Mouse (Mus musculus): ENCODE measurements around the gene Dyrk1a.

Dyrk1a gene

GRCm38 (mm10) chr16:94559282-94559681, 10.5 kb upstream of the Dyrk1a start:
- no peak for DNase-seq (ENCODE audit: low spot score in 2 of 2)

GRCm38 (mm10) chr16:94559782-94560181, 10.0 kb upstream of the Dyrk1a start:
- no peak for DNase-seq (ENCODE audit: low spot score in 2 of 2)

GRCm38 (mm10) chr16:94560618-94561017, 9.2 kb upstream of the Dyrk1a start:
- DNase-seq (ENCODE audit: low spot score in 2 of 2), result no peak

DNA sequence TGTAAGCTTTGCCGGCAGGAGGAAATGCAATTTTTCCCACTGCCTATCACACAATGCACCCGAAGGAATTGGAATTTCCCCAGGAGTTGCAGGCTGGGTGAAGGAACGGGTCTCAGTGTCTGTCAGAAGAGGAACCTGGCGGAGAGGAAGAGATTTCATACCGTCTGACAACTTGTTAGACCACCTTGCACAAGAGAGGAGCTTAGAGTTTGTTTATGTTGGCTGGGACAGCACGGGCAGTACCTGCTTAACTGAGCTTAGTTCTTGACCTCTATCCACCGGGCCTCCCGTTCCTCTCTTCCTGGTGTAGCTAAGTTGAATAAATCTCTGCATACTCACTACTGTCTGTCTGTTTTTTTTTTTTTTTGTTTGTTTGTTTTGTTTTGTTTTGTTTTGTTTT, 3.7 kb upstream of the Dyrk1a start:
- no peak for DNase-seq (ENCODE audit: low spot score in 2 of 2)

- DNase-seq (ENCODE audit: low spot score in 2 of 2), result no peak
These were observed 2.8 kb upstream of the Dyrk1a start for GRCm38 (mm10) chr16:94566834-94567585.

DNA sequence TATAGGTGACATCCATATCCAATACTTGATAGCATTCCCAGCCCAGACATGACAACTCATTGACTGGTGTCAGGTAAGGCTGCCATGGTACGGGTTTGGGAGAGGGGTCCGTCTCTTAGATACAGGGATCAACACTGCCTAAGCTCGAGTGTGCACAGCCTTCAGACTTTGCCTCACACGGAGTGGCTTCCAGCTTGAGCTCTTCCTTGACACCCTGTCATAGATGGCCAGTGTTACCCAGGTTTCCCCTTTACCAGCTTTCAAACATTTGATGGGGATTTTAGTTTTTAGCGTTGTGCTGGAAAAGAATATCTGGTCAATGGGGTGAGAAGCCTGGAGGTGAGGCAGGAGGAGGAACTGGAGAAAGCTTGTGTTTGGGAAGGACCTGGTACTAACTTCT, 2.1 kb upstream of the Dyrk1a start:
- no peak for DNase-seq (ENCODE audit: low spot score in 2 of 2)

DNA sequence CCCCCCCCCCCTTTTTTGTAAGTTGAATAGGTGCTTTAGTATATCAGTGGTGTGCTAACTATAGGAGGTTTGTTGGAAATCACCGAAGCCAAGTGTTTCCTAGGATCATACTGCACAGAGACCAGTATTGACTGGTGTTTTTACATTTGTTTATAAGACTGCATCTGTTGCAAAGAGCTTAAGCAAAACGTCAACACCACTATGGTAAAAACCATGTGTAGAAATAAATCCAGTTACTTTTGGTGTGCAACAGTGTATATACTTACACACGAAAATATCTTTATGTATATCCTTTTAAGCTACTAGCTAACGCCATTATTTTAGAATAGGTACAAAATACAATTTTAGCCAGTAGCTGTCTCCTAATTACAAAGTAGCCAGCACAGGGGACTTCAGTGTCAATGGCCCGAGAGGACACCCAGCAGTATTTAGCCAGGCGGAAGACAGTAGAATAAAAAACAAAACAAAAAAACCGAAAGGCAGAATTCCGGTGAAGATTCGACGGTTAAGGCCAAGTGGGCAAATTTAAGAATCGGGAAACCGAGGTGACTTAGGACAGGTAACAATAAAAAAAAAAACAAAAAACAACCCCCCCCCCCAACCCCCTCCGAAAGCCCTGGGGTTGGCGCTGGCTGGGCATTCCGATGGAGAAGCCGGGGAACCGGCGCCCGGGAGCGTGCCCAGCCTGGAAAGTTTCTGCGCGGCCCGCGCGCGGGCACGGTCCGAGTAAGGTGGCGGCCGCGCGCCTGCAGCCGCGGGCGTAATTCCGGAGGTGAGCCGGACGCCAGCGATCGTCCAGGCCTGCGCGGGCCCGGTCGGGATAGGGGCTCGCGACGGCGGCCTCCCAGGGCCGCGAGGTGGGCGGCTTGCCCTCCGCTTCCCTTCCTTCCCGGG, 1.2 kb upstream of the Dyrk1a start:
- DNase-seq (ENCODE audit: low spot score in 2 of 2), result no peak

GRCm38 (mm10) chr16:94570361-94571041, 691 bp downstream of the Dyrk1a start:
- DNase-seq (ENCODE audit: low spot score in 2 of 2), result peak in 1 of 2 experiments; percentile 56

- no peak for DNase-seq (ENCODE audit: low spot score in 2 of 2)
These were observed 1.5 kb downstream of the Dyrk1a start for GRCm38 (mm10) chr16:94571111-94571993.

DNA sequence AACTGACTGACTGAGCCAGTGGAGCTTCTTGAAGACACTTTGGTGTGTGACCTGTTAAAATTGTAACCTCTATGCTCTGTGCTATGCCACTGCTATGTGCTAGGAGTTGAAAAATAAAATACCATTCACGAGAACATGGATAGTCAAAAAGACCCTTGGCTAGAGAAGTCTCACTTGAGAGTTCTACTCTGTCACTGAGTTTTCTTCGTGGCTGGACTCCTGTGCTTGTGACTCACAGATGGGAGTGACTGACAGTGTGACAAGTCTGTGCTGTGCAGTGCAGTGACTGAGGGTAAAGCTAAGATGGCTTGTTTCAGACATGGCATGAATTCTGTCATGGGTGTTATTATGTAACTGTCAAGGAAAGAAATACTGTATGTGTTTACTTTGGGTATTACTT, 2.6 kb downstream of the Dyrk1a start:
- DNase-seq (ENCODE audit: low spot score in 2 of 2), result no peak

DNA sequence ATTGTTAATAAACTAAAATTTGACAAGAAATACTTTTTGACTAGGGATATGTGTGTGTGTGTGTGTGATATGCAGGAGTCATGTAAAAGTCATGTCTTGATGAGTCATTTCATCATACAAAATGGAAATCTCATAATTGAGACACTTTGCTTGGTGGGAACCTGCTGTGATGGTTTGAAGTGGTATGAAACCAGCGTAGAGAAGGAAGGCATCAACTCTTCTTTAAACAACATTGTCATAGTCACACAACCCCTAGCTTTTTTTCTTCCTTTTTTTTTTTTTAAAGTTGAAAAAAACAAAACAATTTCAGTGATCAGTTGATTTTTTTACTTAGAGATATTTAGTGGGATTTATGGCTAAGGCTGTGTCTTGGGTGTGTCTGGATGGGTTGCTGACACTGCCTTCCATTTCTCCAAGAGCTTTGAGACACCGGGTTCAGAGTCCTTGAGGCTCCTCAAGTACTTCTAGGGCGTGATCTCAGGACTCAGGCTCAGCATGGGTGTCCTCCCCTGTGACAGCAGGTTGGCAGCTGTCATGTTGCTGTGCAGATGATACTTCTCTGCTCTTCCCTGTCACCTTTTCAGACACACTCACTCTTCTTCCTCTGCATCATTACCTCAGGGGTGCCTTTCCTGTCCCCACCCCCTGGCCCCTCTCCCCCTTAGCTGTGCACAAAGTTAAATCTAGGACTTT, 4.4 kb downstream of the Dyrk1a start:
- DNase-seq (ENCODE audit: low spot score in 2 of 2), result no peak

GRCm38 (mm10) chr16:94574718-94575094, 4.9 kb downstream of the Dyrk1a start:
- no peak for DNase-seq (ENCODE audit: low spot score in 2 of 2)

DNA sequence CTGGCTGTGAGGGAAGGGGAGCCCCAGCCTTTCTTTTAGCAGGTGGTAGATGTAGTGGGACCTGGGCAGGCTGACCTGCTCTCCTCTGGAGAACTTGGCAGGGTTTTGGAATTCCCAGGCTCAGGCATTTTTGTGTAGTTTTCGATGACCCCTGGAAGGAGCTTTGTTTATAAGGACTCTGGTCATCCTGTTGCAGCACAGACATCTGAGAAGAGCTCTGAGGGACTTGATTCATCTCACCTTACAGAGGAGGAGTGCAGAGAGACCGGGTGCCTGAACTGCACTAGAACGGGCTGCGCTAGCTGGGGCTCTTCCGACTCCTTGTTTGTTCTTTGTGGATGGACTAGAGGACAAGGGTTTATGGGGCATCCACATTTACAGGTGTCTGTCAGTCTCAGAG, 5.9 kb downstream of the Dyrk1a start:
- no peak for DNase-seq (ENCODE audit: low spot score in 2 of 2)

DNA sequence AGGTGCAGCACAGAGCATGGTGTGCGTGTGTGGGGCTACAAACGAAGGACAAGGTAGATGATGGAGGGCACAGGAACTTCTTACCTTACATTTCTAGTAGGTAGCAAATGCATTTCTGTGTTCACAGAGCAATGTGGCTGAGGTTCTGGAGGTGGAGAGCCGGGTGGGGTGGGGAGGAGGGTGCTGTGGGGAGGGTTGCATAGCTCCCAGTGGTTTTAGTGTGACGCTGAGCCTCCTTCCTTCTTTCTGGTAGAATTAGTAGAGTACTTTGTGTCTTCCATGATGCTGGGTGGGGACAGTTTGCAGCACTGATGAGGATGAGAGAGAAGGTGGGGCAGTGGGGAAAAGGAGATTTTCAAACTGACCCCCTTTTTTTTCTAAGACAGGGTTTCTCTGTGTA, 9.5 kb downstream of the Dyrk1a start:
- no peak for DNase-seq (ENCODE audit: low spot score in 2 of 2)

DNA sequence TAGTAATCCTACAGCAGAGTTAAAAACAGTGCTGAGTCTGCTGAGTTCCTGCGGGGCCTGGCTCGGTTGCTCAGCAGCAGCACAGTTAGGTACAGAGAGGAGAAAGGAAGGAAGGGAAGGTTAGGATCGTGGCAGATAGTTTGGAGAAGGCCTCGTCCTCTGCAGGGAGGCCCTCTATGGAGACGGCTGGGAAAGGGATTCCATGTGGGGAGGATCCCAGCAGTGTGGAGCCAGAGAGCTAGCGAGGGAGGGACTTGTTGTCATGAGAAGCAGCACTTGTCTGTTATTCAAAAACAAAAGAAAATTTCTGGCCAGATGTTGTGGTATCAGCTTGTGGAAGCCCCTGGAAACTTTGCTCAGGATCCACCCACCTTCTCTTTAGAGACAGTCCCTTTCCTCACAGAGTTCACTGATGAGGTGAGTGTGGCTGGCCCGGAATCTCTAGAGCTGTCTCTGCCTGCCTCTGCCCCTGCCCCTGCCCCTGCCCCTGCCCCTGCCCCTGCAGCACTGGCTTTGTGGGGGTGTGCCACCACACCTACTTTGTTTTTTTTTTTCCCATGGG, 11.1 kb downstream of the Dyrk1a start:
- DNase-seq (ENCODE audit: low spot score in 2 of 2), result no peak

DNA sequence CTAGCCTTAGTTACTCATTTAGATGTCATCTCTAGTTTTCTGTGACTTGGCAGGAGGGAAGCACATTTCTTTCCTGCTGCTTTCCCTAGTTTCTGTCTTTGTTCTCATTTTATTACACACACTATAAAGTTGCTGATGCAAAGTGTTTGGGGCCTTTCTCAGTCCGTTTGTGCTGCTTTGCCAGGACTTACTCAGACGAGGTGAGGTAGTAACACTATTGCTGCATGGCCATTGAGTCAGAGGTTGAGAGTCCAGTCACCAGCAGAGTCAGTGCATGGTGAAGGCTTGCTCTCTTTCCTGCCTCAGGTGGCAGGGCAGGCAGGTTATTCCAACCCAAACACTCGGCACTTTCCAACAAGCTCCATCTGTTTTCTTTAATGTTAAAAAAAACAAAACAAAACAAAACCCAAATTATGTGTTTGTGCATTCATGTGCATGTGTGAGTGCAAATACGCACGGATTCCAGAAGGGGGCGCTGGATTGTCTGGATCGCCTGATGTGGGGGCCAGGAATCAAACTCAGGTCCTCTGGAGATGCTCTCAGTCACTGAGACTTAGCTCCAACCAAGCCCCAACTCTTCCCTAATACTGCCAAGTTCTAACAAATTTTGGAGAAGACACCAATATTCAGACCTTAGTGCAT, 16.7 kb downstream of the Dyrk1a start:
- no peak for DNase-seq (ENCODE audit: low spot score in 2 of 2)

GRCm38 (mm10) chr16:94587461-94587860, 17.7 kb downstream of the Dyrk1a start:
- no peak for DNase-seq (ENCODE audit: low spot score in 2 of 2)

DNA sequence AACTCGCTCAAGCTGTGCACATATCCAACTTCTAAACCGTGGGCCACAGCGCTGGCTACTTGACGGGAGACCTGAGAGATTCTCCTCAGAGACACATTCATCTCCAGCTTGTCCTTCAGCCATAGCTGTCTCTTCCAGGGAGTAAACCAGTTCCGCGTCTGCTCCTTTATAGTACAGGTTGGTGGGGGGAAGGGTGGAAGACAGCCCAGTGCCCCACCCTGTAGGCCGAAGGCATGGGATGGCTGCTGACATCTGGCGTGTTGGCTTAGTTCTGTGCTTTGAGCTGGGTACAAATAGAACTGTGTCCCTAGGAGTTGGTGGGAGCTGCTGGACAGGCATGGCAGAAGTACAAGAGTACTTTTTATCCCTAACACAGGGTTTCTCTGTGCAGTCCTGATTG, 18.4 kb downstream of the Dyrk1a start:
- no peak for DNase-seq (ENCODE audit: low spot score in 2 of 2)

GRCm38 (mm10) chr16:94588974-94589373, 19.2 kb downstream of the Dyrk1a start:
- DNase-seq (ENCODE audit: low spot score in 2 of 2), result no peak

- DNase-seq (ENCODE audit: low spot score in 2 of 2), result no peak
These were observed 19.8 kb downstream of the Dyrk1a start for GRCm38 (mm10) chr16:94589648-94590047.
